Mouse (Mus musculus): ENCODE measurements around the gene Adam11.

Gene Adam11

DNA sequence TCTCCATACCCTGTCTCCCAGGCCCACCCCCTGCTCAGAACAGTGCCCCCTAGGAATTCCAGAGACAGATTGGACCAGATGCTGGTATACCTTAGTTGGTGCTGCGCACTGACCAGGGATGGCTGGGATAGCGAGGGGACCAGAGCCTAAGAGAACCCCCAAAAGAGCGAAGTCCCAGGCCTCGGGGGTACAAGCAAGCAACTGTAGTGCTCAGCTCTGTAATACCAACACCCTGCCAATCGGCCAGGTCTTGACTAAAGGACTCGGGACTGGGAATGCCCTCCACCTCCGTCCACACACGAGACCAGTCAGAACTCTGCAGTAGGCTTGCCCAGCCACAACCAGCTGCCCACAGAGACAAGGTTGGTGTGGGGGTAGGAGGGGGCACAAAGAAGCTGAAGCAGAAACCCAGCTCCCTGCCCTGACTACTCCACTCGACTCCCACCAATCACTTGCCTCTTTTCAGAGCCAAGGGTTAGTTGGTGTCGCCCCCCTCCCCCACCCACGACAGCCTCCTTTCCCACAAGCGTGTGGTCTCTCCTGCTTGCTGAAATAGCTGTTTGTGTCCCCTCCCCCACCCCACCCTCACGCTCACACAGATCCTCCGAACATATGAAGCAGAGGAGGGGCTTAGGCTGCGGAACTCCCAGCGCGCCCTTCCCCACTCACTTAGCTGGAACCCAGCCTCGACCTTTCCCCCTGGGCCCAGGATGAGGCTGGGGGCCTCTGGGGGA, 7.5 kb upstream of the Adam11 start:
- DNase-seq (ENCODE audit: low spot score in 2 of 2) = no peak

DNA sequence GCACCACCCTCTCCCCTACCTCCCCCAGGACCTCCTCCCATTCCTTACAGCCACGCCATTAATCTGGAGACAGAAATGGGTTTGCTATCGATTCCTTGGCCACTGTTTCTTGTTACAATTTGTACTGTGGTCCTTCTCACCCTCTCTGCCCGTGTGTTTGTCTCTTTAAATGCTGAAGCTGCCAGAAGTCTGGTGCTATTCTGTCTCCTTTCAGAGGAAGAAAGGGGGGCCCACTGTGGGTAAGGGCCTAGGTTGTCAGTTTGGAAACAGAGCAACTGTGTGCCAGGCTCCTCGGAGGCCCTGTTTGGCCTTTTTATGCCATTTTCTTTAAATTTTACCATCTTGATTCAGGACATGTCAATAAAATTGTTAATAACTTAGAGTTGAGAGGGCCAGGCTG, 6.8 kb upstream of the Adam11 start:
- DNase-seq (ENCODE audit: low spot score in 2 of 2) = no peak

DNA sequence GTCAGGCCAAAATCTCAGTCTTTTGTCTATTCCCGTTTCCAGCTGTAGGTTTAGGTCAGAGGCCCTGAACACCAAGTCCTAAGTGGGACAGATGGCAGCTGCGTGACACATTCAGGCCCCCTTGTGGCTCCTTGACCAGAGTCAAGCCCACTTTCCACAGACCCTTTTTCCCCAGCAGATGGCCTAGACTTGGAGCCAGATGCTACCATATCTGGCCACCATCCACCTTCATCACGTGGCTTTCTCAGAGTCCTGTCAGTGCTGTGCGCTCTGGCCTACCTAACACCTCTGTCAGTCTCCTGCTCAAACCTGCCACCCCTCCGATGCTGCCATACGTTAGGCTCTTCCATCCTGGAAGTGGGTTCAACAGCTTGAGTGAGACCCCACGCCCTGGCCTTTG, 5.8 kb upstream of the Adam11 start:
- no peak for DNase-seq (ENCODE audit: low spot score in 2 of 2)

DNA sequence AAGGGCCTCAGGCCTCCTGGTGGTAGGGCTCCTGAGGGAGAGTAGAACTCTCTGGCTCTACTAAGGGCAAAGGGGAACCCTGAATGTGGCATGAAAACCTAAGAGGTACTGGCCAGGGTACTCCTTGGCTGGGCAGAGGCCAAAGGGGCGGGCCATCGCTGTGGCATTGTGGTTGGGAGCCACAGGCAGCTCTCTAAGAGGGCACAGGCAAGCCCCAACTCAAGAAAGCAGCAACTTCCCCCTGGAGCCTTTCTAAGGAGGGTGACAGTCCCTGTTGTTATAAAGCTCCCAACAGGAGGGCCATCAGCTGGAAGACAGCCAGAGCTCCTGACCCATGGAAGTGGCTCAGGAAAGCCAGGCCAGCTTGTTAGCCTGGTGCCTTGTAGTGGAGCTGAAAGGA, 2.3 kb upstream of the Adam11 start:
- no peak for DNase-seq (ENCODE audit: low spot score in 2 of 2)

DNA sequence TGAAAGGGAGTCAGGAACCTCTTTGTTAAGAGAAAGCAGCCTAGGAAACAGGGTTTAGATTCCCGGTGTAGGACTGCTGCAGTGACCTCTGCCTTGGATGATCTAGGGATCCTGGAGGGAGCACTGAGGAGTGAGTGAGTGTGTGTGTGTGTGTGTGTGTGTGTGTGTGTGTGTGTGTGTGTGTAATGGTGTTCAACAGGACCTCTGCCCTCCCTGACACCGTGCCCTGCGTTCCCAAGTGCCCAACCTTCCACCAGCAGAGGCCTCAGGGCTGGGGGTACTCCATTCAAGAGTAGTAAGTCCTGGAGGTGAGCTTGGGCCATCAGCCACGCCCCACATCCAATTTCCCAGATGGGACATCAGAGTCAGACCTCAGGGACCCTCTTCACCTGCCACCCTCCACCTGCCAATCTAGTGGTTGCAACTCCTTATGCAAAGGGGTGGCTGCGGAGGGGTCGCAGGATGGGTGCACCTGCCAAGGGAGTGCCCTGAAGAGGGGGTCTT, 382 bp upstream of the Adam11 start:
- no peak for DNase-seq (ENCODE audit: low spot score in 2 of 2)

DNA sequence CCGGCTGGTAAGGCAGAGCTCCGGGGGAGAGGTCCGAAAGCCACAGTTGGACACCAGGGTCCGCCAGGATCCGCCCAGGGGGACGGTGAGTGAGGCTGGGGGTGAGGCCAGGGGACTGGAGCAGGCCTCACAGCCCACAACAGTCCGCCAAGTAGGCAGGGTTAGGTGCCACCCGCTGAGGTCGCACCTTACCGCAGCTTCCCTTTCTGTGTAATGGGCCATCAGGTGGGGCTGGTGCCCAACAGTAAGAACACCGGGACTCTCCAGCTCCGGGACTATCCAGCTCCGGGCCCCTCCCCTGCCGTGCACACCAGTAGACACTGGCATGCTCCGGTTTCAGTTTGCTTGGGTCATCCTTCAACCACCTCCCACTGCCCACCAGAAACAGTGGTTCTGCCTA, 1.0 kb downstream of the Adam11 start:
- no peak for DNase-seq (ENCODE audit: low spot score in 2 of 2)

DNA sequence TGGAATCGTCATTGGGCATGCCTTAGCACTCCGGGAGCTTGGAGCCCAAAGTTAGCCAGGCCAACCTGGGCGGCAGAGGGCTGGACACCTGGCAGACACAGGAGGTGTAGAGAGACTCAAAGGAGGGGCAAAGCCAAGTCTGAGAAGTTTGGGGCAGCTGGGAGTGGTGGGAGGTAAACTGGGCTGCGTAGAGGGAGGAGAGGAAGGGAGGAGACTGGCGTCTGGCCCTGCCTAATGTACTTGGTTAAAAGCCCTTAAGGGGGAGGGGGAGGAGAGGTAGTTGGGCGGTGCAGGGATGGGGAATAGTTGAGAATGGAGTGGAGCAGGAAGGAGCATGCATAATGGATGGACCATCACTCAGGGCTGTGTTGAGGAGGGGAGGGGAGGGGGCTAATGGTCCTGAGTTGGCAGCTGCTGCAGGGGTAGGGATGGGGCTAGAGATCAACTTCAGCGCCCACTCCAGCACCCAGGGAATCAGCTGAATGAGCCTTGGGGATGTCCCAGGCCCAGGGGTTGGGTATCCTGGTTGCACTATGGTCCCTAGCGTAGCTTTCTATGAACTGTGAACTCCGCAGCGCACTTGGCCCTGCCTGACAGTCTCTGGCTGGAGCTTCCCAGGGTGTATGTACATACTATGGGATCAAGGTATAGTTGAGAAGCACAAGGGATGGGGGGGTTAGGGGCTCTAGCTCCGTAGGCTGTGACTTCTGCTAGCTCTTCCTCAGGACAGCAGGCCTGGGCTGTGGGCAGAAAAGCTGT, 1.9 kb downstream of the Adam11 start:
- DNase-seq (ENCODE audit: low spot score in 2 of 2) = no peak

DNA sequence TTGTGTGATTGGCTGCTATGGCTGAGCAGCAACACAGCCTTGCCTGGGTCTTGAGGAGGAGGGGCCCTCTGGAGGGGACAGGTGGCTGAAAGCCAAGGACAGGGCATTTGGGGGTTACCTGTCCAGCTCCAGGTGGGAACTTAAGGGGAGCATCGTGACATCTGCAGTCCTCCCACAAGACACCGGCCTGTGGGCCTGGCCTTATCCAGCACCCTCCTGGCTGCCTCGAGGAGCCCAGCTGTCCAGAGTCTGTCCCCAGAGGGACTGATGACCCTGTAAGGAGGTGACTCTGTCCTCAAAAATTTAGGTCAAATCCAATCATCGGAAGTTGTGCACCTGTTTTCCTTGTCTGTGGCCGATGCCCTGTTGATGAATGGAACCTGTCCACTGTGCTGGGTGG, 4.2 kb downstream of the Adam11 start:
- no peak for DNase-seq (ENCODE audit: low spot score in 2 of 2)

DNA sequence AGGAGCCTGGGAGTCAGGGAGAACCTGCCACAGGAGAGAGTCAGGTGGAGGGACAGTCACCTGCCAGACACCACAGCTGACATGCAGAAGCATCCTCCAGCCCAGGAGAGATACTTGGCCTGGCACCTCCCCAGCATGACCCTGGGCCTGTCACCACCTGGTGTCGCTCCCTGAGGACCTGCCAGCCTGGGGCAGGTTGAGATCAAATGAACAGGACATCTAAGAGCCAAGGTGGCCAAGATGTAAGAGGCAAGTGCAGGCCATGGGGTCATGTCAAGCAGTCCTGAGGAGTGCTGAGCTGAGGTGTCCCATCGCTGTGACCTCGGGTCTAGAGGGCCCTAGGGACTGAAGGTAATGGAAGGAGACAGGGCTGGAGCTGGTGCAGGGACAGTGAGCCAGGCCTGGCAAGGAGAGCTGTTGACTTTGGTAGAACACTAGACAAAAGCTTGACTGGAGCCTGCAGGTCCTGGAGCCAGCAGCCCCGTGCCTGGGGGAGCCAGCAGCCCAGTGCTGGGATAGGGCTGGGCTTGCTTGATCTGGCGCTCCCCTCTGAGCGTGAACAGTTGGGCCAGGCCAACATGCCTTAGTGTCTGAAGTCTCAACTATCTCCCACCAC, 5.9 kb downstream of the Adam11 start:
- no peak for DNase-seq (ENCODE audit: low spot score in 2 of 2)

DNA sequence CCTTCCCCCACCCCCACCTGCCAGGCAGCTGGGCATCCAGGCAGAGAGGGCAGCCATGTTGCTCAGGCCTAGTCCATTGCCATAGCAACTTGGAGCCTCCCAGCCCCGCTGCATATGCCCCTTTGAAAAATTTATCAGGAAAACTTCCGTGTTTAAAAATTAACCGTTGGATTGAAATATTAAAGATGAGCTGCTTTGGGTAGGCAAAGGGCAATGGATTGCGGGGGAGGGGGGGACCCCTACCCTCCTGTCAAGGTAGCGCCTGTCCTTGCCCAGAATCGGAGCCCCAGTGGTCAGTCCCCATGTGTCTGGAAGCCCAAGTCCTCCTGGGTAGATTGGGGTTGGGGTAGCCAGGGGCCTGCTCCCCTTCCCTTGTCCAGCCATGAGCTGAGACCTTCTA, 7.9 kb downstream of the Adam11 start:
- DNase-seq (ENCODE audit: low spot score in 2 of 2) = no peak

DNA sequence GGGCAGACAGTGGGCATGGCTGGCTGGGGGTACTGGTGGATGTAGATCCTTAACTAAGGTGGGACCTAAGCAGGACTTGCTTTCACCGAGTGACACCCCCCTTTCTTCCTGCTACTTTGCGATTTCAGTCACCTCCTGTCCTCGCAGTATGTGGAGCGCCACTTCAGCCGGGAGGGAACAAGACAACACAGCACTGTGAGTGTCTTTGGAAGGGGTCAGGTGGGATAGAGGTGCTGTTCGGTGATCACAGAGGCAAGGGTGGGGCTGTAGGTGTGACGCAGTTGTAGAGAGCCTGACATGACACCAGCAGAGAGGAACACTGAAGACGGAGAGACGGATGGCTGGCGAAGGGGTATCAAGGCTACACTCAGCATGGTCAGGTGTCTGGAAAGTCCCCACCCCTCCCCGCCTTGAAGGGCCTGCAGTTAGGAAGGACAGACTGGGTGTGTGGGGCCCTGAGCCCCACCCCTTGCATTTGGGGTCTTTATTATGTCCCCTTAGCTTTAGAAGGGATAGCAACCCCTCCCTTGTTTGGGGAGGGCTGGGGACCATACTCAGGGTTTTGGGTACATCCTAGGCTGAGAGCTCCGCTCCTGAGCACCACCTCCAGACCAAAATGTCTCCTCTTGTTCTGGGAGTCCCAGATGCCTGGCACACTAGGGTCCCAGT, 8.9 kb downstream of the Adam11 start:
- no peak for DNase-seq (ENCODE audit: low spot score in 2 of 2)

DNA sequence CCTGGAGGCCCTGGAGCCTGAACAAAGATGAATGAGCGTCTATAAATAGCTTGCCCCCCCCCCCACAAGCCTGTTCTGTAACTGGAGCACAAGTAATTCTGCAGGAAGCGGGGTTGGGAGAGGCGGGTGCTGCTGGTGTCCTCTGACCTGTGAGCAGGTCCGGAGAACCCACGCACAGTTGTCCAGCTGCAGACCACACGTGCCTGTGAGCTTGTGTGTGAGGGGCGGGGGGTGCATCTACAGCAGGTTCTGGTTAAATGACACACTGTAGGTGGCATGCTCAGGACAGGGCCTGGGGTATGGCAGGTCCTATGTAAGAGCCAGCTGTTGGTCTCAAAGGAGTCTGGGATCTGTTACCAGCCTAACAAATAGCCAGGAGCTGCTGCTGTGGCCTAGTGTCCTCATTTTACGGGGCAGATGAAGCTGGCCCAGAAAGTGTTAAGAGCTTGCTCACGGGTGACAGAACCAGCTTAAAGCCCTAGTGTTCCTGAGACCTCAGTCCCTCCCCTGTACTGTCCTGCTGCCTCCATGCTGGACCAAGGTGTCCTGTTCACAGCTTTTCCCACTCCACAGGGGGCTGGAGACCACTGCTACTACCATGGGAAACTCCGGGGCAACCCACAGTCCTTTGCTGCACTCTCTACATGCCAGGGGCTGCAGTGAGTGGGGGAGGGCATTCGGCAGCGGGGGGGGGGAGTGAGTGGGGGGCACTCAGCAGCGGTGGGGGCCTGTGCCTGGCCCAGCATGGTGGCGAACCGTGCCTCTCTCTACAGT, 9.6 kb downstream of the Adam11 start:
- DNase-seq (ENCODE audit: low spot score in 2 of 2) = no peak

DNA sequence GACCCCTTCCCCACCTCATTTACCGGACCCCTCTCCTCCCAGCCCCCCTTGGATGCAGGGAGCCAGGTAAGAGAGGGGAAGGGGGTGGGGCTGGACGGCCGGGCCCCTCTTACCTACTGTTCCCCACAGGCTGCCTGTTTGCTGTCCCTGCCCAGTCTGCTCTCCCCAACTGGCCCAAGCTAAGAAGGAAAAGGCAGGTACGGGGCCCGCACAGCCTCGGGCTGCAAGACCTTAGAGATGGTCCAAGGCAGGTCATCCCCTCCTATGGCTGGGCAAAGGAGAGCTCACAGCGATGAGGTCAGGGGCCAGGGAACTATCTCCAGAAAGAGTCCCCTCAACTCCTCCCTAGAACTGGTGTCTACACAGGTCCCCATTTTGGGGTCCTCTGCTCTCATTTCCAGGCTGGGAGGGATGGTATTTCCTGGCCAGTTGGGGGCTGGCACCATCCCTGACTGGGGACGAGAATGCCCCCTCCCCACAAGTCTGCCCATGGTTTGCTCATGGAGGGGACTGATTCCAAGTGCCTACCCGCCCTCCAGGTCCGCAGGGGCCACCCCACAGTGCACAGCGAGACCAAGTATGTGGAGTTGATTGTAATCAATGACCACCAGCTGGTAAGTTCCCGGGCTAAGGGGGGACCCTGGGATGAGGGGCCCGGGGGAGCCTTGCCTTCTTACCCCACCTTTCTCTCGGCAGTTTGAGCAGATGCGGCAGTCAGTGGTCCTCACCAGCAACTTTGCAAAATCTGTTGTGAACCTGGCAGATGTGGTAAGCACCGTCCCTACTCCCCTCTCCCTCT, 10.9 kb downstream of the Adam11 start:
- no peak for DNase-seq (ENCODE audit: low spot score in 2 of 2)

DNA sequence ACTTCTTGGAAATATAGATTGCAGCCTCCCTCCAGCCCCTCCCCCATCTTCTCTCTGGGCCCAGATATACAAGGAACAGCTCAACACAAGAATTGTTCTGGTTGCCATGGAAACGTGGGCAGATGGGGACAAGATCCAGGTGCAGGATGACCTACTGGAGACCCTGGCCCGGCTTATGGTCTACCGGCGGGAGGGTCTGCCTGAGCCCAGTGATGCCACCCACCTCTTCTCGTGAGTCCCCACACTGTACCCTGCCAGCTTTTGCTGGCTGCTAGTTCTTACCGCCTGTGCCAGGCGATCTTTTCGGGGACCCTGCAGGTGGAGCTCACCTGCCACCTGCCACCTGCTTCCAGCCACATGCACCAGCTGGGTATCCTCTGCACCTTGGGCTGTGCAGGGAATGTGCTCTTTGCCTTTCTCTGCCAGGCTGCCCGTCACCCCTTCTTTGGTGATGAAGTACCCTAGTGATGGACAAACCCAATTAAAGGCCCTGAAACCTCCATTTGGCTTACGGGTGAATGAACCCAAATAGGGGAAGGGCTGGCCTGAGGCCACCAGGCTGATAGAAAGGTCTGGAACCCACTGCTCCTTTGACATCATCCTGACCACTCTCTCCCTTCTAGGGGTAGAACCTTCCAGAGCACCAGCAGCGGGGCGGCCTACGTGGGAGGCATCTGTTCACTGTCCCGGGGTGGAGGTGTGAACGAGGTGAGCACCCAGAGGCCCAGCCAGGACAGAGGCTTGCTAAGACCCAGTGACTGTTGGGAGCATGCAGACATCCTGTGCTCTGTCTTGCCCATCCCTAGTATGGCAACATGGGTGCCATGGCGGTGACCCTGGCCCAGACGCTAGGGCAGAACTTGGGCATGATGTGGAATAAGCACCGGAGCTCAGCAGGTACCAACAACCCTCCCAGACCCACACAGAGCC, 11.8 kb downstream of the Adam11 start:
- no peak for DNase-seq (ENCODE audit: low spot score in 2 of 2)

DNA sequence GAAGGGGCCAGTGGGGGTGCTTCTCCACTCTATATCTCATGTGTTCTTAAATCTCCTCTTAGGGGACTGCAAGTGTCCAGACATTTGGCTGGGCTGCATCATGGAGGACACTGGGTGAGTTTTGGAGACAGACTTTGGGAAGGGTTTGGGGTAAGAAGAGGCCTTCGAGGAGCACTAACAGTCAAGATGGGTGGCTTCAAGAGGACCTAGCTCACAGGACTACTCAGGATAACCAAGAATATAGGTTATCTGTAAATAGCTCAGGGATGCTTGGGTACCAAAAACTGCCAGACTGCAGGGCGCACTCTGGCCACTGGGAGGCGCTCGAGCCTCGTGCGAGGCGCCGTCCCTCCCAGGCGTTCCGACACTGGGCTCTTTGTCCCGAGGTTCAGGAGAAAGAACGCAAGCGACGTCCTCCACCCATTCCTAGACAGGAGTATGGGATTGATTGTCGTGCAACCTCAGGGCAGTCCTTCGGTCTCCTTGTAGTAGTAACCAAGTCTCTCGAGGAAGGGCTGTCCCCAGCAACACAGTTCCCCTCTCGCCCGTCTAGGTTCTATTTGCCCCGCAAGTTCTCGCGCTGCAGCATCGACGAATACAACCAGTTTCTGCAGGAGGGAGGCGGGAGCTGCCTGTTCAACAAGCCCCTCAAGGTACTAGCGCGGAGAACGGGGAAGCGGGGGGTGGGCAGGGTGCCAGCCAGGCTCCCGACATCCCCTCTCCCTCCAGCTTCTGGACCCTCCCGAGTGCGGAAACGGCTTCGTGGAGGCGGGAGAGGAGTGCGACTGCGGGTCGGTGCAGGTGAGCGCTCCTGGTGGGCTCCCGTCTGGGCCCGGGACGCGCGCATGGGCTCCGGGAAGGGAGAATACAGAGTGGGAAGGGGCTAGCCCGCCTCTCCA, 12.7 kb downstream of the Adam11 start:
- peak; percentile 78 to 87 for DNase-seq (ENCODE audit: low spot score in 2 of 2)

DNA sequence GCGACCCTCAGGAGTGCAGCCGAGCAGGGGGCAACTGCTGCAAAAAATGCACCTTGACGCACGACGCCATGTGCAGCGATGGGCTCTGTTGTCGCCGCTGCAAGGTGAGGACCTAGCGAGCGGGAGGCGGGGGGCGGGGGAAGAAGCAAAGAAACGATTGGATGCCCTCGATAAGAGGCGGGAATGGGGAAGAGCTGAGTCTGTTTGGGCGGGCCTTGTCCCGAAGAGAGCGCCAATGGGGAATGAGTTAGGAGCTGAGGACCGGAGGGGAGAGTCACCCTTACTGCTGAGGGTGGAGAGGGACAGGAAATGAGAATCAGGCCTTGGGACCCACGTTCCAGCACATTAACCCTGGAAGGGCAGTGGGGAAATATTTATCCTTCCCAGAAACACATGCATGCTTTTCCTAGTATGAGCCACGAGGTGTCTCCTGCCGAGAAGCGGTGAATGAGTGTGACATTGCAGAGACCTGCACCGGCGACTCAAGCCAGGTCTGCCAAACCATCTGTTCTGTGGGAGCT, 13.4 kb downstream of the Adam11 start:
- peak; percentile 66 to 73 for DNase-seq (ENCODE audit: low spot score in 2 of 2)

DNA sequence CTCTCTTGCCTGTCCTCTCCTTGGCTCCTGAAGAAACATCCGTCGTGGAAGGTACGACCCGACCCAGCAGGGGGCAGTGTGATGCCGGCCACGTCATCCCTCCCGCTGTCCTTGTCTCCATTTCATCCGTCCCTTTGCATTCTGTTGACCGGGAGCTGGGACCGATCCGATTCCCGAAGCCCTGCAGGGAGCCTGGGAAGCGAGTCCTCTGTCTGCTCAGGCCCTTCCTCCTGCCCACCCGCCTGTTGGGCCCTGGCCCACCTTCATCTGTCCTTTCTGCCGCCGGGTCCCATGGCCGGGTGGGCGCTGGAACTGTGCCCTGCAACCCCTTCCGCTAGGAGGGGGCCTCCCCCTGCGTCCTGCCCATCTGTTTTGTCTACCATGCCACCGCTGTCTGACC, 16.4 kb downstream of the Adam11 start:
- peak in 1 of 2 experiments; percentile 65 for DNase-seq (ENCODE audit: low spot score in 2 of 2)

DNA sequence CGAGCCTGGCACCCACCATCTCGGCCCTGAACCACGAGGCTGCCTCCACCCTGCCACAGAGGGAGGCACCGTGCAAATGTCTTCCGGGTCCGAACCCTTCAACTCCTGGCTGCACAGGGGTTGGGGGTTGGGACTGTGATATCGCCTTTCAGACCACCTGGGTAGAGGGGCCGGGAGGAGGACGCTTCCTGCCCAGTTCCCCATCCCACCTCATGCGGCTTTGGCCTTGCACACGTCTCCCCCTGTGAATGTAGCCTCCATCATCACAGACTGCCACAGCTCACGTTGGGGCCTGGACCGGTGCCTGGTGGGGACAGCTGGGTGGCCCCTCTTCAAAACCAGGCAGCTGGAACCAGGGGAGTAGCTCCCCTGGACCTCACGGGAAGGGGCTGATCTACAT, 16.9 kb downstream of the Adam11 start:
- DNase-seq (ENCODE audit: low spot score in 2 of 2) = no peak

Data from frontal cortex, postnatal 14 days (tissue).